Mouse (Mus musculus): ENCODE data around the gene Wdr11. TPM values are rescaled to one million over a fixed set of nuclear protein-coding genes. Genes with fewer than 3 reads are reported as not detected.

Wdr11 gene
- total and polyA plus RNA-seq, 3 experiments: 24.8 to 37.6 (median 26.1) TPM

DNA sequence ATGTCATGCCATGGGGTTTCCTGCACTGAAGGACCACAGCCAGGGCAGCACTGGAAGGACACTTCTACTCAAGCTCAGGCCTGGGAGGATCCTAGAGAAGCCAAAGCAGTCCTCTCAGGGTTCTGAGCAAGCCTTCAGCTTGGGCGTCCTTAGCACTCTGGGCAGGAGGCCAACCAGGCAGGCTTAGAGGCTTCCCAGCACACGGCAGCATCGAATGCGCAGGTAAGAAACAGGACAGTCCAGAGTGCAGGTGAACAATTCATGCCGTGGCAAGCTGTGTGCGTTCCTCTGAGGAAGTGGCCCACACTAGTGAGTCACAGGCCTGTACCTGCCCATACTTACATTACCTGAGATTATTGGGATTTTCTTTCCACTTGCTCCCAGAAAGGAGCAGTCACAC, 74.3 kb downstream of the Wdr11 start:
- Histone ChIP-seq H3K9ac (ENCODE audit: insufficient read depth, low read depth) (no peak overlapping the region), H3K36me3 (replicated peaks in 1 of 2; ENCODE audit: control insufficient read depth in 1 of 2, insufficient read depth in 1 of 2, low read length in 1 of 2) (no peaks in the 10 kb centered on the region), H3K27me3 (replicated peaks) (peaks cover 74% of the 10 kb centered on the region), H3K9me3 (replicated peaks; ENCODE audit: low read length) (no peaks in the 10 kb centered on the region), H3K79me2 (replicated peaks; ENCODE audit: control insufficient read depth, extremely low read depth, insufficient read depth, poor library complexity, severe bottlenecking) (no peaks in the 10 kb centered on the region), H3K4me2 (ENCODE audit: insufficient read depth, low read depth, poor library complexity, severe bottlenecking) (no peak overlapping the region), H3K4me3 (replicated peaks in 1 of 3; ENCODE audit: low read depth in 2 of 3, low read length in 2 of 3, poor library complexity in 1 of 3) (no peak overlapping the region), H3K27ac (ENCODE audit: insufficient read depth, low read depth) (no peak overlapping the region), H3K4me1 (ENCODE audit: control insufficient read depth in 1 of 2, insufficient read depth in 2 of 2) (no peaks in the 10 kb centered on the region)
- DNase-seq (ENCODE audit: extremely low read depth): no peak
- dilution Hi-C loops (cut with MboI; ENCODE audit: extremely low pct_ligation_motif_present, extremely low pct_unique_long_range_greater_than_20kb, low sequenced_read_pairs): no loop called here
- TF ChIP-seq HCFC1 (IDR thresholded peaks at IDR 0.05; ENCODE audit: low read depth, low read length): no peak
- no peak for TF ChIP-seq JUN (IDR thresholded peaks at IDR 0.05; ENCODE audit: insufficient read depth, low read depth, low read length)
- TF ChIP-seq ZMIZ1 (IDR thresholded peaks at IDR 0.05; ENCODE audit: low read depth, low read length): no peak
- no peak for TF ChIP-seq KAT2A (IDR thresholded peaks at IDR 0.05; ENCODE audit: insufficient replicate concordance, low read length)
- no peak for TF ChIP-seq NELFE (IDR thresholded peaks at IDR 0.05; ENCODE audit: low read depth, low read length)
- no peak for TF ChIP-seq PAX5 (IDR thresholded peaks at IDR 0.05; ENCODE audit: low read length)
- no peak for TF ChIP-seq POLR2A (IDR thresholded peaks at IDR 0.05; ENCODE audit: low read depth, low read length)
- TF ChIP-seq JUND (conservative IDR thresholded peaks at IDR 0.05; ENCODE audit: low read depth, low read length): no peak
- TF ChIP-seq MAZ (IDR thresholded peaks at IDR 0.05; ENCODE audit: low read depth, low read length): no peak
- no peak for TF ChIP-seq EP300 (IDR thresholded peaks at IDR 0.05; ENCODE audit: low read length)
- TF ChIP-seq RAD21 (IDR thresholded peaks at IDR 0.05; ENCODE audit: low read depth, low read length): no peak
- TF ChIP-seq CHD1 (IDR thresholded peaks at IDR 0.05; ENCODE audit: low read depth, low read length): no peak
- TF ChIP-seq MAFK (IDR thresholded peaks at IDR 0.05; ENCODE audit: insufficient replicate concordance, low read length): no peak
- in situ Hi-C loops (cut with MboI; ENCODE audit: low pct_ligation_motif_present, low pct_unique_long_range_greater_than_20kb, low sequenced_read_pairs): no loop called here

DNA sequence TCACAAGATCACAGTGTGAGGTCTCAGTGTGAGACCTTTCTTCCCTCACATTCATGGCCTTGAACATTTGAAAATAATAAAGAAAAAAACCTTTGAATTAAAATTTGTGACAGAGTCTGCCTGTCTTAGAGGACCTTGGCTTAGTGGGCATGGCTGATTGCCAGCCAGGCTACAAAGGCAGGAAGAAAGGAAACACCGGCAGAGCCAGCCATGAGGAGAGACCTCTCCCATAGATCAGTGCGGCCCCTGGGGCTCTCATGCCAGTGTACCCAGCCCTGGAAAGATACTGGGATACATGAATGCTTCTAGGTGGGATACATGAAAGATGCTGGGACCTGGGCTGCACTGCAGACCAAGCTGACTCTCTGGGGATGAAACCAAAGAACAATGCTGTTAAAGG, 74.9 kb downstream of the Wdr11 start:
- dilution Hi-C loops (cut with MboI; ENCODE audit: extremely low pct_ligation_motif_present, extremely low pct_unique_long_range_greater_than_20kb, low sequenced_read_pairs) (no loop called here), in situ Hi-C loops (cut with MboI; ENCODE audit: low pct_ligation_motif_present, low pct_unique_long_range_greater_than_20kb, low sequenced_read_pairs) (no loop called here)
- no peaks in the 10 kb centered on the region for H3K4me1 ChIP-seq (ENCODE audit: control insufficient read depth in 1 of 2, insufficient read depth in 2 of 2)
- no peak overlapping the region for H3K4me2 ChIP-seq (ENCODE audit: insufficient read depth, low read depth, poor library complexity, severe bottlenecking)
- no peaks in the 10 kb centered on the region for H3K79me2 ChIP-seq (replicated peaks; ENCODE audit: control insufficient read depth, extremely low read depth, insufficient read depth, poor library complexity, severe bottlenecking)
- no peak overlapping the region for H3K27ac ChIP-seq (ENCODE audit: insufficient read depth, low read depth)
- no peak for TF ChIP-seq ZNF384 (IDR thresholded peaks at IDR 0.05; ENCODE audit: low read depth, low read length)
- TF ChIP-seq UBTF (IDR thresholded peaks at IDR 0.05; ENCODE audit: low read depth, low read length): no peak
- no peak for TF ChIP-seq MAFK (IDR thresholded peaks at IDR 0.05; ENCODE audit: insufficient replicate concordance, low read length)
- TF ChIP-seq CHD1 (IDR thresholded peaks at IDR 0.05; ENCODE audit: low read depth, low read length): no peak
- no peak for TF ChIP-seq MXI1 (IDR thresholded peaks at IDR 0.05; ENCODE audit: low read depth, low read length)
- no peak for TF ChIP-seq MAZ (IDR thresholded peaks at IDR 0.05; ENCODE audit: low read depth, low read length)
- TF ChIP-seq TCF12 (IDR thresholded peaks at IDR 0.05; ENCODE audit: low read depth, low read length): no peak
- no peak for TF ChIP-seq ZC3H11A (IDR thresholded peaks at IDR 0.05; ENCODE audit: low read depth, low read length)
- no peak for TF ChIP-seq CTCF (conservative IDR thresholded peaks at IDR 0.05 in 1 of 2, IDR thresholded peaks at IDR 0.05 in 1 of 2; ENCODE audit: low read depth in 2 of 2, low read length in 2 of 2)
- no peak for TF ChIP-seq ZKSCAN1 (IDR thresholded peaks at IDR 0.05; ENCODE audit: borderline replicate concordance, low read depth, low read length)
- no peak overlapping the region for H3K4me3 ChIP-seq (replicated peaks in 1 of 3; ENCODE audit: low read depth in 2 of 3, low read length in 2 of 3, poor library complexity in 1 of 3)
- H3K36me3 ChIP-seq (replicated peaks in 1 of 2; ENCODE audit: control insufficient read depth in 1 of 2, insufficient read depth in 1 of 2, low read length in 1 of 2): no peaks in the 10 kb centered on the region
- no peak overlapping the region for H3K9ac ChIP-seq (ENCODE audit: insufficient read depth, low read depth)
- DNase-seq (ENCODE audit: extremely low read depth): no peak
- H3K27me3 ChIP-seq (replicated peaks): peaks cover 76% of the 10 kb centered on the region
- no peaks in the 10 kb centered on the region for H3K9me3 ChIP-seq (replicated peaks; ENCODE audit: low read length)
